Mouse (Mus musculus) lung, adult 2 months (tissue): ENCODE measurements around the gene Slc17a3. TPM values are rescaled to one million over a fixed set of nuclear protein-coding genes. Genes with fewer than 3 reads are reported as not detected.

ENCODE experiments used
- DNase-seq: peaks from one replicate; pipeline ENCODE4 v3.0.0; 2022
- H3K4me1 ChIP-seq: fragments of 200-500 bp; 2 replicates; pipeline ENCODE4 v1.6.1; 2011; ENCODE audit warnings: low read length; ENCODE audit not compliant: control insufficient read depth, insufficient read depth
- H3K4me3 ChIP-seq: fragments of 200-500 bp; replicated peaks from 2 replicates; pipeline ENCODE3; 2011; ENCODE audit warnings: low read depth, mild to moderate bottlenecking, control low read depth, low read length; ENCODE audit errors: extremely low read depth
- CTCF ChIP-seq: fragments of 200-500 bp; IDR thresholded peaks from 2 replicates; pipeline ENCODE4 v1.5.1; 2011; ENCODE audit warnings: mild to moderate bottlenecking, low read length, control low read depth; ENCODE audit not compliant: insufficient read depth
- POLR2A ChIP-seq: fragments of 200-500 bp; IDR thresholded peaks from 2 replicates; pipeline ENCODE4 v1.6.1; 2011; ENCODE audit warnings: low read depth, mild to moderate bottlenecking, control low read depth, low read length, borderline replicate concordance; ENCODE audit errors: extremely low read depth
- WGBS: fragments of 180-500 bp; shearing (Covaris S2); methylation state at CpG from one replicate; pipeline ENCODE4 v1.1.7; 2018; 5-methylcytosine and 5-hydroxymethylcytosine counted together
- polyA plus RNA-seq: library from polyadenylated mRNA; depleted of rRNA; stranded (reverse); fragments of >200 nt; gene quantifications from 2 replicates; pipeline ENCODE4 v1.2.3, GENCODE M21; 2012

Slc17a3 gene
- polyA plus RNA-seq, 1 experiment, result not detected

DNA sequence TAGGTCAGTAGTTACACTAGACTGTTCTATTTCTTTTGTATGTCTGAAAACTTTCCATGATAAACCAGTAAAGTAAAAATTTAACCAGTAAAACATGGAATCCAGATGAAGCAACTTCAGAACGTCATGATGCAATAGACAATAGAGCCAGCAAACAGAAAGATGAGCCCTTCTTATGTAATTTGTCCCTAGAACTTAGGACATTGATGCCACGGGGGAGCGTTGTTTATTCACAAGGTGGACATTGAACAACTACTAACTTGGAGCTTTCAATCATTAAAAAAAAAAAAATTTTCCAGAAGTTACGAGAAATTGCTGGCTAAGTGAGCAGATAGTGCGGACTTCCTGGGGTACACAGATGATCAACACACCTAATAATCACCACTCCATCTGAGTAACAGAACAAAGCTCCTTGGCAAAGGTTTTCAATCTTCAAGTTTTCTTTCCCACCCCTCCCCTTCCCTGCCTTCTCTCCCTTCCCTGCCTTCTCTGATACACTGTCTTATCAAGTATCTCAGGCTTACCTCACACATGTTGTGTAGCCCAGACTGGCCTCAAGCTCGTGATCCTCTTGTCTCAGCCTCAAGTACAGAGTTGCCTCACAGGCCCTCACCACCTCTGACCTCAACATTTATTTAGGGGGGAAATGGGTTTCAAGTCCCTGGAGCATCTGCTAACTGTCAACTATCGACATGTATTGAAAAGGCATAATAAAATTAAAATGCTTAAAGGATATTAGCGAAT is 29.7 kb downstream of the Slc17a3 start:
- TF ChIP-seq CTCF (no peak), POLR2A (no peak)
- no peaks in the 10 kb centered on the region for H3K4me1 ChIP-seq
- no peak overlapping the region for H3K4me3 ChIP-seq
- WGBS, result 75% methylated on average over 8 of the region's 8 CpGs
- no peak for DNase-seq

GRCm38 (mm10) chr13:23869996-23870395 is 30.8 kb downstream of the Slc17a3 start:
- H3K4me1 ChIP-seq, result no peaks in the 10 kb centered on the region
- no peak for TF ChIP-seq POLR2A
- no peak for TF ChIP-seq CTCF
- DNase-seq, result no peak
- H3K4me3 ChIP-seq, result no peak overlapping the region
- WGBS, result 67% methylated on average over 3 of the region's 3 CpGs

DNA sequence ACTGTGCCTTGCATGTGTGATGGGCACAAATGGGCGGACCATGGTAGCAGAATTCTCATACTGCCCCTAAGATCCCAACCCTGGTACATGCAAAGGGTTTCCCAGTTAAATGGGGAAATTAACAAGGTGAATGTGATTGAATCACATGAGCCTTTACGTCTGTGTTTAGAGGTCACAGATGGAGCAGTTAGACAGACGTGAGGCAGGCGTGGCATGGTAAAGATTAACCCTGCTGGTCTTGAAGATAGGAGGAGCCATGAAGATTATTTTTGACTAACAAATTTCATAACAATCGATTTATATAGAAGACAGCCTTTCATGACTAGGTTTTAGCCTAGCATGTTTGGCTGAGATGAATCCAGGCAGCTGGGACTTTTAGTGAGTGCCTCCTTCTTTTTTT is 33.9 kb downstream of the Slc17a3 start:
- Histone ChIP-seq H3K4me1 (no peaks in the 10 kb centered on the region), H3K4me3 (no peak overlapping the region)
- WGBS, result 71% methylated on average over 5 of the region's 5 CpGs
- no peak for DNase-seq
- no peak for TF ChIP-seq CTCF
- TF ChIP-seq POLR2A, result no peak

DNA sequence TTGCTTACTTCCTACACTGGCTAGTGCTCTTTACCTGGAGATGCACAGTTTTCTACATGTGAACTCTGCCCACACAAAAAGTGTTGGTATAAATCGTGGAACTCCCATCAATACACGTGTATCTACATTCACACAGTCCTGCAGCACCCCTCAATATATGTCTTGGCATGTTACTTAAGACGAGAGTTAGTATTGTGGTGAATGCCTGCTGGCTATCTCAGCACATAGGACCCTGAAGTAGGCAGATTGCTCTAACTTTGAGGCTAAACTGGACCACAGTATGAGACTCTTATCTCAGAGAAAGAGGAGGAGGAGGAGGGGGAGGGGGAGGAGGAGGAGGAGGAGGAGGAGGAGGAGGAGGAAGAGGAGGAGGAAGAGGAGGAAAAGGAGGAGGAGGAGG is 39.9 kb downstream of the Slc17a3 start:
- no peaks in the 10 kb centered on the region for H3K4me1 ChIP-seq
- TF ChIP-seq POLR2A, result no peak
- 73% methylated on average over 3 of the region's 3 CpGs for whole genome bisulfite sequencing
- H3K4me3 ChIP-seq, result no peak overlapping the region
- DNase-seq, result no peak

DNA sequence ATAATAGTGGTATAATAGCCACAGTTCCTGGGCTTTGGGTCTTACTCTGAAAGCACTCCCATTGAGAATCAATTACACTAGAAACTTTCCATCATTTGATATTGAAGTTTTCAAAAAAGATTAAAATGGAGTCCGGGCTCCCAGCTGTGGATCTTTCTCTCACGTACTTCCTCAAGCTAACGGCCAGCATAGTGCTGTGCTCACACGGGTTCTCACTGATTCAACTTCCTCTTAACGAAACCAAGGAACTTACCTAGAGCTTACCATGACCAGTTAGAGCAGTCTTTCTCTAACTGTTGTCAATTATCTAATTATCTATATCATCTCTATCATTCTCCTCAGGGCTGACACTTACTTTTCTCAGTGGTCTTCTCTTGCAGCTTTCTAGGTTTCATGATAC is 40.4 kb downstream of the Slc17a3 start:
- Histone ChIP-seq H3K4me3 (no peak overlapping the region), H3K4me1 (no peaks in the 10 kb centered on the region)
- no peak for DNase-seq
- TF ChIP-seq CTCF, result no peak
- no peak for TF ChIP-seq POLR2A
- 66% methylated on average over 5 of the region's 5 CpGs for WGBS

DNA sequence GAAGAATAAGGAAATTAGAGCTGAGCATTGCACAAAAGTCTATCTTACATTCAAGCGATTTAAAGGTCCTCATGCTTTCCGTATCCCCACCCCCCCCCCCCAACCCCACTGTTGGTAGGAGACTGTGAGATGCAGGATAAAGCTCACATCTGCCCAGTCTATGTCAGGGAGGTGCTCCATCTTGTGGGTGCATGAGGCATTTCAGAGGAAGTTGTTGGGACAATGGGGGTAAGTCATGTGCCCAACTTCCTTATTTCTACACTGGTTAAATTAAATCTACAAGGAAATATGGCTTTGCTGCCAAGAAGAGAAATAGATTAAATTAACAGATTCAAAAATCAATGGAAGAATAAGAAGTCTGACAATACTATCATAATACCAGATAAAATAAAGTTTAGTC is 46.3 kb downstream of the Slc17a3 start:
- 33% methylated on average over 2 of the region's 2 CpGs for WGBS
- Histone ChIP-seq H3K4me3 (no peak overlapping the region), H3K4me1 (no peaks in the 10 kb centered on the region)
- no peak for TF ChIP-seq POLR2A
- peak; percentile 34; the same call in 1 of the 2 replicates for TF ChIP-seq CTCF
- DNase-seq, result no peak

DNA sequence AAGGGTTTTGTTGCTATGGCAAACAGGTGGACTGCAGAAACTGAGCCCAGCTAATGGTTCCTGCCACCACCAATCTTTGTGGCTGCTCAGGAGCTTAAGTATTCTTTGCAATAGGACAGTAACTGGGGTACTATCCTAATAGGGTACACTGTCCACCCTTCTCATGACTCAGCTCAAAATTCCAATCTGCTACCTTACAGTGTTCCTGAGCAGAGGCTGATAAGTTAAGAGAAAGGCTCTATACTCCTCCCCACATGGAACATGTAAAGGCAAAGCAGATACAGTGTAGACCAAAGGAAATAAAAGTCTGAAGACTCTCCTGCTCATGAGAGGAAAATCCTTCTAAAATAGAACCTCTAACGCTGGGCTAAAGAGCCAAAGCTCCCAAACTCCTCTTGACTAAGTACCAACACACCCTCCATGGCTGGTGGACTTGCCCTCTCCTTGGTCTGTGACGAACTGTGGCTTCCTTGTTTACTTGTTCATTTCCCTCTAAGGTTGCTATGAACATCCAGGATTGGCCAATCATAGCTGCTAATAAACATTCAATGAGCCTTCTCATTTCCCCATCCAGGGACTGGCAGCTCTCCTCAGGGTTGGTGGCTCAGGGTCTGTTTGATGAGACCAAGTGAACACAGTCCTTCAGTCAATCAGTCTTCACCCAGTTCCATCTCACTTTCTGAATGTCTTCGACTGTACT is 47.9 kb downstream of the Slc17a3 start:
- Histone ChIP-seq H3K4me1 (no peaks in the 10 kb centered on the region), H3K4me3 (no peak overlapping the region)
- TF ChIP-seq POLR2A (no peak), CTCF (no peak)
- no peak for DNase-seq
- WGBS, result 49% methylated on average over 3 of the region's 3 CpGs

GRCm38 (mm10) chr13:23889011-23889605 is 49.9 kb downstream of the Slc17a3 start:
- WGBS, result 63% methylated on average over 6 of the region's 6 CpGs
- no peak for TF ChIP-seq CTCF
- TF ChIP-seq POLR2A, result no peak
- H3K4me3 ChIP-seq, result no peak overlapping the region
- H3K4me1 ChIP-seq, result no peaks in the 10 kb centered on the region
- no peak for DNase-seq

GRCm38 (mm10) chr13:23892592-23893268 is 53.5 kb downstream of the Slc17a3 start:
- TF ChIP-seq CTCF (no peak), POLR2A (no peak)

More at GRCm38 (mm10) chr13:23892592-23893268, 53.5 kb downstream of the Slc17a3 start:
- no peaks in the 10 kb centered on the region for H3K4me1 ChIP-seq
- 54% methylated on average over 9 of the region's 9 CpGs for WGBS
- no peak for DNase-seq
- no peak overlapping the region for H3K4me3 ChIP-seq
